In the genomic region with DNA sequence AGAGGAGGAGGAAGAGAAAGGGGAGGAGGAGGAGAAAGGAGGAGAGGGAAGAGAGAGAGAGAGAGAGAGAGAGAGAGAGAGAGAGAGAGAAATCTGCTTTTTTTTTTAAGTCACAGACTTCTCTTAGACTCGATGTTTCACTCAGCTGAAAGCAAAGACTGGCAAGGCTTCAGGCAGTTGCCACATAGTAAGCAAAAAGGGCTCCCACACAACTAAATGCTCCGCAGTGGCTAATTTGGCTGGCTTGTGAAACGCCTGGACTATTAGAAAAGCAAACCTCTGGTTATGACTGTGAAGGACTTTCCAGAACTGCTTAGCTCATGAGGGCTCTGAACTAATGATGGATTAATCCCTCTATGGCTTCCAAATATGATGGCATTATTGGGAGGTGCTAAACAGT, we compare ENCODE assay signal across 17 mouse cellular contexts.
"Had no signal": no experiment of that assay in that cellular context is flagged by ENCODE, and none has a peak within 500 bp of the region (broad histone marks: within the 10 kb centered on the region; RNA-seq: fewer than 3 reads in every experiment).

No protein-coding gene starts in this region.

- H3K27me3 ChIP-seq: liver, embryonic 13.5 days had no signal

- H3K4me3 ChIP-seq: kidney, embryonic 15.5 days; left cerebral cortex, adult 2 months; liver, embryonic 13.5 days; megakaryocyte, embryonic 14.5 days; midbrain, embryonic 10.5 days; midbrain, embryonic 13.5 days; myocyte; neural tube, embryonic 13.5 days had no signal

- H3K9me3 ChIP-seq: kidney, embryonic 15.5 days; liver, embryonic 13.5 days; megakaryocyte, embryonic 14.5 days; midbrain, embryonic 10.5 days; midbrain, embryonic 13.5 days; neural tube, embryonic 13.5 days had no signal

- ATAC-seq: lung, postnatal 0 days; midbrain, embryonic 13.5 days; midbrain, embryonic 16.5 days had no signal

- H3K9ac ChIP-seq: kidney, embryonic 15.5 days; liver, embryonic 13.5 days; lung, embryonic 14.5 days; midbrain, embryonic 13.5 days; neural tube, embryonic 13.5 days had no signal

- H3K36me3 ChIP-seq: kidney, embryonic 15.5 days; liver, embryonic 13.5 days; midbrain, embryonic 10.5 days; midbrain, embryonic 13.5 days; neural tube, embryonic 13.5 days had no signal

- H3K4me2 ChIP-seq: kidney, embryonic 15.5 days; liver, embryonic 13.5 days; lung, embryonic 14.5 days; midbrain, embryonic 13.5 days; neural tube, embryonic 13.5 days had no signal

- DNase-seq: kidney, postnatal 10 days; kidney, postnatal 36 days; layer of hippocampus, postnatal 36 days; liver, embryonic 13.5 days; lung, embryonic 14.5 days; lung, postnatal 36 days; retina, postnatal 1 day; thymus, postnatal 25 days had no signal

- H3K27ac ChIP-seq: kidney, embryonic 15.5 days; left cerebral cortex, adult 2 months; liver, embryonic 13.5 days; midbrain, embryonic 10.5 days; midbrain, embryonic 13.5 days; neural tube, embryonic 13.5 days had no signal

- H3K4me1 ChIP-seq: kidney, embryonic 15.5 days; liver, embryonic 13.5 days; megakaryocyte, embryonic 14.5 days; midbrain, embryonic 10.5 days; midbrain, embryonic 13.5 days; neural tube, embryonic 13.5 days had no signal
